Mouse (Mus musculus): Measurements from ENCODE around the gene Tmem236. TPM values are rescaled to one million over a fixed set of nuclear protein-coding genes. Genes with fewer than 3 reads are reported as not detected.
"Not testable (repeated sequence)": the region's sequence is repeated elsewhere in the genome, so short reads cannot be mapped to it uniquely, and the experiment has no call there.

Tmem236 gene
- total and polyA plus RNA-seq, 2 experiments from 2014 or later: 0.04 to 1.2 TPM

- TF ChIP-seq CTCF (IDR thresholded peaks at IDR 0.05; ENCODE audit: low read depth) (no peak), EP300 (IDR thresholded peaks at IDR 0.05; ENCODE audit: low read depth) (no peak)
- no peak for DNase-seq (ENCODE audit: low spot score)
Measured at GRCm38 (mm10) chr2:14191601-14192000, 17.3 kb downstream of the Tmem236 start.

GRCm38 (mm10) chr2:14192046-14192445 lies 17.7 kb downstream of the Tmem236 start:
- Histone ChIP-seq H3K27ac (ENCODE audit: low read depth) (no peak overlapping the region), H3K4me1 (ENCODE audit: control insufficient read depth, insufficient read depth) (no peaks in the 10 kb centered on the region), H3K36me3 (replicated peaks; ENCODE audit: control insufficient read depth, insufficient read depth, low read length) (no peaks in the 10 kb centered on the region), H3K4me2 (ENCODE audit: low read depth, low read length) (no peak overlapping the region), H3K27me3 (ENCODE audit: control insufficient read depth, insufficient read depth, low read length) (no peaks in the 10 kb centered on the region), H3K9ac (replicated peaks; ENCODE audit: low read depth, low read length) (no peak overlapping the region), H3K9me3 (replicated peaks; ENCODE audit: control insufficient read depth, low read length) (no peaks in the 10 kb centered on the region), H3K4me3 (ENCODE audit: low read depth, low read length) (no peak overlapping the region)
- no peak for TF ChIP-seq CTCF (IDR thresholded peaks at IDR 0.05; ENCODE audit: low read depth)
- no peak for TF ChIP-seq EP300 (IDR thresholded peaks at IDR 0.05; ENCODE audit: low read depth)
- WGBS: 84% methylated on average over 6 of the region's 6 CpGs
- DNase-seq (ENCODE audit: low spot score): no peak
- no peak for ATAC-seq (ENCODE audit: insufficient read depth, low read depth)

More at GRCm38 (mm10) chr2:14191601-14192000, 17.3 kb downstream of the Tmem236 start:
- no peak overlapping the region for H3K27ac ChIP-seq (ENCODE audit: low read depth)
- H3K36me3 ChIP-seq (replicated peaks; ENCODE audit: control insufficient read depth, insufficient read depth, low read length): no peaks in the 10 kb centered on the region
- H3K4me1 ChIP-seq (ENCODE audit: control insufficient read depth, insufficient read depth): no peaks in the 10 kb centered on the region
- H3K4me2 ChIP-seq (ENCODE audit: low read depth, low read length): no peak overlapping the region
- no peaks in the 10 kb centered on the region for H3K9me3 ChIP-seq (replicated peaks; ENCODE audit: control insufficient read depth, low read length)
- WGBS: 83% methylated on average over 4 of the region's 4 CpGs
- H3K27me3 ChIP-seq (ENCODE audit: control insufficient read depth, insufficient read depth, low read length): no peaks in the 10 kb centered on the region
- ATAC-seq (ENCODE audit: insufficient read depth, low read depth): no peak
- H3K9ac ChIP-seq (replicated peaks; ENCODE audit: low read depth, low read length): no peak overlapping the region
- H3K4me3 ChIP-seq (ENCODE audit: low read depth, low read length): no peak overlapping the region

GRCm38 (mm10) chr2:14198325-14198903 lies 24.1 kb downstream of the Tmem236 start:
- DNase-seq (ENCODE audit: low spot score); H3K36me3 ChIP-seq (replicated peaks; ENCODE audit: control insufficient read depth, insufficient read depth, low read length); ATAC-seq (ENCODE audit: insufficient read depth, low read depth); H3K9me3 ChIP-seq (replicated peaks; ENCODE audit: control insufficient read depth, low read length); H3K4me1 ChIP-seq (ENCODE audit: control insufficient read depth, insufficient read depth); H3K27ac ChIP-seq (ENCODE audit: low read depth); H3K27me3 ChIP-seq (ENCODE audit: control insufficient read depth, insufficient read depth, low read length); H3K9ac ChIP-seq (replicated peaks; ENCODE audit: low read depth, low read length); H3K4me3 ChIP-seq (ENCODE audit: low read depth, low read length); H3K4me2 ChIP-seq (ENCODE audit: low read depth, low read length): not testable (repeated sequence)
- WGBS: 80% methylated on average over 1 of the region's 2 CpGs

- ATAC-seq (ENCODE audit: insufficient read depth, low read depth): peak; percentile 67
- Histone ChIP-seq H3K4me3 (ENCODE audit: low read depth, low read length) (no peak overlapping the region), H3K27me3 (ENCODE audit: control insufficient read depth, insufficient read depth, low read length) (no peaks in the 10 kb centered on the region), H3K27ac (ENCODE audit: low read depth) (no peak overlapping the region), H3K9ac (replicated peaks; ENCODE audit: low read depth, low read length) (no peak overlapping the region), H3K9me3 (replicated peaks; ENCODE audit: control insufficient read depth, low read length) (no peaks in the 10 kb centered on the region), H3K36me3 (replicated peaks; ENCODE audit: control insufficient read depth, insufficient read depth, low read length) (no peaks in the 10 kb centered on the region), H3K4me1 (ENCODE audit: control insufficient read depth, insufficient read depth) (no peaks in the 10 kb centered on the region), H3K4me2 (ENCODE audit: low read depth, low read length) (no peak overlapping the region)
- TF ChIP-seq CTCF (IDR thresholded peaks at IDR 0.05; ENCODE audit: low read depth) (no peak), EP300 (IDR thresholded peaks at IDR 0.05; ENCODE audit: low read depth) (no peak)
- peak; percentile 8 for DNase-seq (ENCODE audit: low spot score)
- 17% methylated on average over 2 of the region's 2 CpGs for WGBS
Measured at GRCm38 (mm10) chr2:14199621-14200020, 25.3 kb downstream of the Tmem236 start.

GRCm38 (mm10) chr2:14200879-14201445 lies 26.6 kb downstream of the Tmem236 start:
- H3K4me1 ChIP-seq (ENCODE audit: control insufficient read depth, insufficient read depth); DNase-seq (ENCODE audit: low spot score); H3K4me2 ChIP-seq (ENCODE audit: low read depth, low read length); H3K9ac ChIP-seq (replicated peaks; ENCODE audit: low read depth, low read length); H3K27ac ChIP-seq (ENCODE audit: low read depth); H3K36me3 ChIP-seq (replicated peaks; ENCODE audit: control insufficient read depth, insufficient read depth, low read length); H3K27me3 ChIP-seq (ENCODE audit: control insufficient read depth, insufficient read depth, low read length); H3K9me3 ChIP-seq (replicated peaks; ENCODE audit: control insufficient read depth, low read length); H3K4me3 ChIP-seq (ENCODE audit: low read depth, low read length); ATAC-seq (ENCODE audit: insufficient read depth, low read depth): not testable (repeated sequence)
- WGBS: no CpG with 5 or more reads among the region's 2 CpGs

- H3K27me3 ChIP-seq (ENCODE audit: control insufficient read depth, insufficient read depth, low read length): no peaks in the 10 kb centered on the region
- TF ChIP-seq EP300 (IDR thresholded peaks at IDR 0.05; ENCODE audit: low read depth) (no peak), CTCF (IDR thresholded peaks at IDR 0.05; ENCODE audit: low read depth) (no peak)
- no peaks in the 10 kb centered on the region for H3K9me3 ChIP-seq (replicated peaks; ENCODE audit: control insufficient read depth, low read length)
- 74% methylated on average over 1 of the region's 1 CpGs for WGBS
- H3K4me2 ChIP-seq (ENCODE audit: low read depth, low read length): no peak overlapping the region
- no peak for DNase-seq (ENCODE audit: low spot score)
- ATAC-seq (ENCODE audit: insufficient read depth, low read depth): no peak
- no peak overlapping the region for H3K27ac ChIP-seq (ENCODE audit: low read depth)
- H3K36me3 ChIP-seq (replicated peaks; ENCODE audit: control insufficient read depth, insufficient read depth, low read length): no peaks in the 10 kb centered on the region
- H3K4me1 ChIP-seq (ENCODE audit: control insufficient read depth, insufficient read depth): no peaks in the 10 kb centered on the region
- no peak overlapping the region for H3K9ac ChIP-seq (replicated peaks; ENCODE audit: low read depth, low read length)
- H3K4me3 ChIP-seq (ENCODE audit: low read depth, low read length): no peak overlapping the region
Measured at GRCm38 (mm10) chr2:14204308-14204707, 30.0 kb downstream of the Tmem236 start.
